Mouse (Mus musculus) lung, postnatal 25 days (tissue): ENCODE data around the gene Cd248.

Source experiments
- DNase-seq: peaks from one replicate; pipeline ENCODE4 v3.0.0; 2022; ENCODE audit warnings: low spot score

Cd248 gene

GRCm38 (mm10) chr19:5052166-5052822 is 15.6 kb upstream of the Cd248 start:
- no peak for DNase-seq

GRCm38 (mm10) chr19:5052853-5053252 is 15.0 kb upstream of the Cd248 start:
- no peak for DNase-seq

GRCm38 (mm10) chr19:5053909-5054308 is 14.0 kb upstream of the Cd248 start:
- DNase-seq: peak; percentile 41

GRCm38 (mm10) chr19:5056251-5056650 is 11.6 kb upstream of the Cd248 start:
- no peak for DNase-seq

- peak; percentile 62 for DNase-seq
Observed at GRCm38 (mm10) chr19:5057876-5058775, 9.8 kb upstream of the Cd248 start.

- no peak for DNase-seq
Observed at GRCm38 (mm10) chr19:5058801-5059771, 8.8 kb upstream of the Cd248 start.

- no peak for DNase-seq
Observed at GRCm38 (mm10) chr19:5060365-5061330, 7.2 kb upstream of the Cd248 start.

- no peak for DNase-seq
Observed at GRCm38 (mm10) chr19:5062041-5062440, 5.8 kb upstream of the Cd248 start.

- DNase-seq: no peak
Observed at GRCm38 (mm10) chr19:5062446-5062845, 5.4 kb upstream of the Cd248 start.

GRCm38 (mm10) chr19:5065104-5065503 is 2.8 kb upstream of the Cd248 start:
- no peak for DNase-seq

GRCm38 (mm10) chr19:5067040-5067799 is 658 bp upstream of the Cd248 start:
- DNase-seq: no peak

GRCm38 (mm10) chr19:5068570-5069234 is 824 bp downstream of the Cd248 start:
- no peak for DNase-seq

GRCm38 (mm10) chr19:5069486-5069885 is 1.6 kb downstream of the Cd248 start:
- DNase-seq: no peak

- no peak for DNase-seq
Observed at GRCm38 (mm10) chr19:5069978-5070377, 2.1 kb downstream of the Cd248 start.

- DNase-seq: no peak
Observed at GRCm38 (mm10) chr19:5071077-5071476, 3.2 kb downstream of the Cd248 start.

GRCm38 (mm10) chr19:5071545-5072369 is 3.9 kb downstream of the Cd248 start:
- DNase-seq: peak; percentile 74

GRCm38 (mm10) chr19:5072389-5073019 is 4.6 kb downstream of the Cd248 start:
- no peak for DNase-seq

- DNase-seq: peak; percentile 48
Observed at GRCm38 (mm10) chr19:5073028-5073427, 5.2 kb downstream of the Cd248 start.
